Mouse (Mus musculus): ENCODE results near the gene Med23. TPM values are rescaled to one million over a fixed set of nuclear protein-coding genes. Genes with fewer than 3 reads are reported as not detected.

The Med23 gene
- polyA plus RNA-seq, 1 experiment from 2014 or later: 6.3 TPM

DNA sequence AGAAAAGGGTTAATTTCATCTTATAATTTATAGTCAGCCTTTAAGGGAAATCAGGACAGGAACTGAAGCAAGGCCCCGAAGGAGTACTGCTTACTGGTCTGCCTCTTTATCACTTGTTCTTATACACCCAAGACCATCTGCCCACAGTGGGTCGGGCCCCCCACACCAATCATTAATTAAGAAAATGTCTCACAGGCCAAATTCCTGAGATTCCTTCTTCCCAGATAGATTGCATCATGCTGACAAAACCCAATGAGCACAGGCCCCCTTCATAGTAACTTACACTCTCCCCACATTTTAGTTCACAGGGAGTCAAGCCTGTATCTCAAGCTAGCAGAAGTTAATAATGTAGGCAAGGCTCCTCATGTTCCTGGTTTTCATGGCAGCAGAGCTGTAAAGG, 27.8 kb upstream of the Med23 start:
- 46% methylated on average over 2 of the region's 2 CpGs for WGBS (ENCODE audit: insufficient replicate concordance)
- Histone ChIP-seq H3K9me3 (replicated peaks; ENCODE audit: control insufficient read depth, low read length) (no peaks in the 10 kb centered on the region), H3K9ac (ENCODE audit: low read depth, low read length) (no peak overlapping the region), H3K27ac (ENCODE audit: low read length) (no peak overlapping the region), H3K4me3 (ENCODE audit: low read depth, low read length) (no peak overlapping the region), H3K4me2 (ENCODE audit: low read depth, low read length) (no peak overlapping the region), H3K27me3 (ENCODE audit: control insufficient read depth, insufficient read depth, low read depth, low read length) (no peaks in the 10 kb centered on the region), H3K36me3 (ENCODE audit: control insufficient read depth, insufficient read depth) (no peaks in the 10 kb centered on the region), H3K4me1 (ENCODE audit: control insufficient read depth, low read depth, low read length) (peaks cover 10% of the 10 kb centered on the region)
- no peak for ATAC-seq (ENCODE audit: low read depth)

DNA sequence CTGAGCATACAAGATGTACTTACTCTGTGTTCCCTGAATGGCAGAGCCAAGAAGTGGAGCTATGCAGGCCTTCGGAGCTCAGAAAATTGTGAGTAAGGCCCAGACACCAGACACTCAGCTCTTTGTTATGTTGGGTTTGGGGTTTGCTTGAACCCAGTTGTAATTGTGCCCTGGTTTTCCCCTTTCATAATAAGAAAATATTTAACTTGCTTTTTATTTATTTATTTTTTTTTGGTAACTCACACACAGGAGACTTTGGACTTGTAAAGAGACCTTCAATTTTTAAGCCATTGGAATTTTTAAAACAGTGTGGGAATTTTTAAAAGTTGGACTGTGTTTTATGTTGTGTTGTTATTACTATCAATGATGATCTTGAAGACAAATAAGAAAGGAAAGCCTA, 27.1 kb upstream of the Med23 start, which contains the start of gene Enpp3:
Gene Enpp3 (minus strand): TSS at position 148 of the 400 bp plus-strand sequence.
- no peak within 1 kb of the TSS for H3K9ac ChIP-seq (ENCODE audit: low read depth, low read length)
- peaks cover 10% of the 10 kb centered on the region for H3K4me1 ChIP-seq (ENCODE audit: control insufficient read depth, low read depth, low read length)
- H3K4me3 ChIP-seq (ENCODE audit: low read depth, low read length): no peak within 1 kb of the TSS
- H3K27ac ChIP-seq (ENCODE audit: low read length): no peak within 1 kb of the TSS
- ATAC-seq (ENCODE audit: low read depth): no peak
- H3K4me2 ChIP-seq (ENCODE audit: low read depth, low read length): no peak within 1 kb of the TSS
- H3K27me3 ChIP-seq (ENCODE audit: control insufficient read depth, insufficient read depth, low read depth, low read length): no peaks in the 10 kb centered on the region
- no peaks in the 10 kb centered on the region for H3K9me3 ChIP-seq (replicated peaks; ENCODE audit: control insufficient read depth, low read length)
- no peaks in the 10 kb centered on the region for H3K36me3 ChIP-seq (ENCODE audit: control insufficient read depth, insufficient read depth)
- 85% methylated on average over 1 of the region's 1 CpGs for WGBS (ENCODE audit: insufficient replicate concordance)

DNA sequence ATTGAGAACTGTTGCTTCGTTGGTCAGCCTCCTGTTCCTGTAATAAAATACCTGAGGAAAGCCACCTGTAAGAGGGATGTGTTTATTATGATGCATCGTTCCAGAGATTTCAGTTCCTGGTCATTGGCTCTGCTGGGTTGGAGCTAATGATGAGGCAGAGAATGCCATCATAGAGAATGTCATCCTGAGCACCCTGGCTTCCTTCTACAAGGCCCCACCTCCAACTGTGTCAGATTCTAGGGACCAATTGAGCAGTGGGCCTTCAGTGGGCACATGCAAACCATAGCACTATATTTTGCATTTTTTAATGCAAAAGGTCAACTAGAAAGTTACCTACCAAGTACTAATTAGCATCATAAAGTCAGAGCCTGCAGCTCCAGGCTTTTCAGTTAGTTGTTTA, 6.6 kb upstream of the Med23 start:
- H3K4me3 ChIP-seq (ENCODE audit: low read depth, low read length): no peak overlapping the region
- no peaks in the 10 kb centered on the region for H3K9me3 ChIP-seq (replicated peaks; ENCODE audit: control insufficient read depth, low read length)
- 60% methylated on average over 2 of the region's 2 CpGs for WGBS (ENCODE audit: insufficient replicate concordance)
- H3K36me3 ChIP-seq (ENCODE audit: control insufficient read depth, insufficient read depth): no peaks in the 10 kb centered on the region
- H3K27me3 ChIP-seq (ENCODE audit: control insufficient read depth, insufficient read depth, low read depth, low read length): no peaks in the 10 kb centered on the region
- ATAC-seq (ENCODE audit: low read depth): no peak
- no peaks in the 10 kb centered on the region for H3K4me1 ChIP-seq (ENCODE audit: control insufficient read depth, low read depth, low read length)
- H3K4me2 ChIP-seq (ENCODE audit: low read depth, low read length): no peak overlapping the region
- no peak overlapping the region for H3K9ac ChIP-seq (ENCODE audit: low read depth, low read length)
- H3K27ac ChIP-seq (ENCODE audit: low read length): no peak overlapping the region

DNA sequence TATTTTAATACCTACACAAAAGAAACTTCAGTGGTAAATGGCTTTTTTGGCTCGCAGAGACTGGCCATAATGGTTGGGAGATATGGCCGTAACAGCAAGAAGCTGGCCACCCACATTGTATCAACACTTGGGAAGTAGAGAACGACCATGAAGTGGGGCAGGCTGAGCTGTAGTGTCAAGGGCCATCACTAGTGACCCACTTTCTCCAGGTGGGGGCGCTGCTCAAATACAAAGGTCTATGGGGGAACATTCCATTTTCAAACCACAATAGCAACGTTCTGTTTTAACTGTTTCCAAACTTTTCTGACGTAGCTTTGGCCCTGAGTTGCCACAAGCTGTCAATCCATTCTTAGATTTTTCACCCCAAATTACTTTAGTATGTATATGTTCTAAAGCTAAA, 5.4 kb upstream of the Med23 start:
- no peak for ATAC-seq (ENCODE audit: low read depth)
- Histone ChIP-seq H3K4me1 (ENCODE audit: control insufficient read depth, low read depth, low read length) (no peaks in the 10 kb centered on the region; the same call in 1 of the 2 replicates), H3K27ac (ENCODE audit: low read length) (no peak overlapping the region), H3K9me3 (replicated peaks; ENCODE audit: control insufficient read depth, low read length) (no peaks in the 10 kb centered on the region), H3K36me3 (ENCODE audit: control insufficient read depth, insufficient read depth) (no peaks in the 10 kb centered on the region), H3K4me2 (ENCODE audit: low read depth, low read length) (no peak overlapping the region), H3K4me3 (ENCODE audit: low read depth, low read length) (no peak overlapping the region), H3K27me3 (ENCODE audit: control insufficient read depth, insufficient read depth, low read depth, low read length) (no peaks in the 10 kb centered on the region), H3K9ac (ENCODE audit: low read depth, low read length) (no peak overlapping the region)
- 57% methylated on average over 6 of the region's 6 CpGs for WGBS (ENCODE audit: insufficient replicate concordance)

DNA sequence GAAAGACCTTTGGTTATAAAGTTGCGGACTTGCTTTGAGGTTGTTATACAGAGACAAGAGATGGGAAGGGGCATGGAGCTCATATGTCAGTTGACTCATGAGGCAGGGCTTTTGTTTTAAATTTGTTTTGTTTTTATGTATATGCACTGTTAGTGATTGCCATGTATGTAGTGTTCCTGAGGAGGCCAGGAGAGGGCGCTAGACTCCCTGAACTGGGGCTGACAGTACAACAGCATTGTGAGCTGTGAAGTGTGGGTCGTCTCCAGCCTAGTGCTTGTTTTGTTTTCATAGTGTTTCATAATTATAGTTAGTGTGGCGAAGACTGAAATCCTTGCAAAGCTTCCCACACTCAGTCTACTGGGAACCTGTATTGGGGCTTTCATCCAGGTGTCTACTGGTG, 3.8 kb downstream of the Med23 start:
- Histone ChIP-seq H3K27ac (ENCODE audit: low read length) (no peak overlapping the region), H3K9ac (ENCODE audit: low read depth, low read length) (no peak overlapping the region), H3K36me3 (ENCODE audit: control insufficient read depth, insufficient read depth) (peaks cover 32% of the 10 kb centered on the region), H3K4me1 (ENCODE audit: control insufficient read depth, low read depth, low read length) (peaks cover 2% of the 10 kb centered on the region; the same call in 1 of the 2 replicates), H3K4me3 (ENCODE audit: low read depth, low read length) (no peak overlapping the region), H3K9me3 (replicated peaks; ENCODE audit: control insufficient read depth, low read length) (no peaks in the 10 kb centered on the region), H3K4me2 (ENCODE audit: low read depth, low read length) (no peak overlapping the region), H3K27me3 (ENCODE audit: control insufficient read depth, insufficient read depth, low read depth, low read length) (no peaks in the 10 kb centered on the region)
- ATAC-seq (ENCODE audit: low read depth): no peak
- WGBS (ENCODE audit: insufficient replicate concordance): 71% methylated on average over 4 of the region's 4 CpGs

DNA sequence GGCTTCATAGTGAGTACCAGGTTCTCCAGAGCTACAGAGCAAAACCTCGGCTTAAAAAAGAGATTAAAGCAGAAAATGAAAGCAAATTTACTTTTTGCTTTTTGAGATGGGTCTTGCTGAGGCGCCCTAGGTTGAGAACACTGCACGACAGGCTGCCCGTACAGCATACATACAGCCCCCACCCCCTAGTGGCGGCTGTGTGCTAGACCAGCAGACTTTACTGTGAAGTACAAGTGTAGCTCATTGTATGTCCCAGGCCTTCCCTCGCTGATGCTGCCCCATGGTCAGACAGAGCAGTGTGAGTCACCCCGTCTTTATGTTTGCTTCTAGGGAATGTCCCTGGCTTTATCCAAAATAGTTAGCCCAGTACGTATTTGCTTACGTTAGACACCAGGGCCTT, 16.2 kb downstream of the Med23 start:
- Histone ChIP-seq H3K9me3 (replicated peaks; ENCODE audit: control insufficient read depth, low read length) (no peaks in the 10 kb centered on the region), H3K4me1 (ENCODE audit: control insufficient read depth, low read depth, low read length) (no peaks in the 10 kb centered on the region), H3K27me3 (ENCODE audit: control insufficient read depth, insufficient read depth, low read depth, low read length) (no peaks in the 10 kb centered on the region), H3K9ac (ENCODE audit: low read depth, low read length) (no peak overlapping the region), H3K4me3 (ENCODE audit: low read depth, low read length) (no peak overlapping the region), H3K36me3 (ENCODE audit: control insufficient read depth, insufficient read depth) (peaks cover 20% of the 10 kb centered on the region), H3K27ac (ENCODE audit: low read length) (no peak overlapping the region), H3K4me2 (ENCODE audit: low read depth, low read length) (no peak overlapping the region)
- 77% methylated on average over 9 of the region's 9 CpGs for WGBS (ENCODE audit: insufficient replicate concordance)
- ATAC-seq (ENCODE audit: low read depth): 0 out of 2 replicates have a peak, but pooled peaks have one; percentile 13

DNA sequence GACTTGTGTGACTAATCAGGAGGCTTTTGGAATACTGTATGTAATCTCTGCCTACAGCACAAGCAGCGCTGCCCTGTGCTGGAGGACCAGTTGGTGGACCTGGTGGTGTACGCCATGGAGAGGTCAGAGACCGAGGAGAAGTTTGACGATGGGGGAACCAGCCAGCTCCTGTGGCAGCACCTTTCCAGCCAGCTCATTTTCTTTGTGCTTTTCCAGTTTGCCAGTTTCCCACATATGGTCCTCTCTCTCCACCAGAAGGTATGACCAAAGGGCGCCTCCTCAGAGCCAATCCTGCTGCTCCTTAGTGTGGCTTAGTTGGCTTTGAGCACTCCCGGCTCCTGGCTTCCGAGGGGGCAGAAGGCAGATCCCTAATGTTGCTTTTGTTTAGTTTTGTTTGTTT, 18.6 kb downstream of the Med23 start:
- no peak overlapping the region for H3K4me2 ChIP-seq (ENCODE audit: low read depth, low read length)
- H3K4me1 ChIP-seq (ENCODE audit: control insufficient read depth, low read depth, low read length): no peaks in the 10 kb centered on the region
- 93% methylated on average over 7 of the region's 7 CpGs for WGBS (ENCODE audit: insufficient replicate concordance)
- no peak for ATAC-seq (ENCODE audit: low read depth)
- H3K9me3 ChIP-seq (replicated peaks; ENCODE audit: control insufficient read depth, low read length): no peaks in the 10 kb centered on the region
- H3K36me3 ChIP-seq (ENCODE audit: control insufficient read depth, insufficient read depth): peaks cover 9% of the 10 kb centered on the region
- no peaks in the 10 kb centered on the region for H3K27me3 ChIP-seq (ENCODE audit: control insufficient read depth, insufficient read depth, low read depth, low read length)
- H3K9ac ChIP-seq (ENCODE audit: low read depth, low read length): no peak overlapping the region
- H3K27ac ChIP-seq (ENCODE audit: low read length): no peak overlapping the region
- no peak overlapping the region for H3K4me3 ChIP-seq (ENCODE audit: low read depth, low read length)

DNA sequence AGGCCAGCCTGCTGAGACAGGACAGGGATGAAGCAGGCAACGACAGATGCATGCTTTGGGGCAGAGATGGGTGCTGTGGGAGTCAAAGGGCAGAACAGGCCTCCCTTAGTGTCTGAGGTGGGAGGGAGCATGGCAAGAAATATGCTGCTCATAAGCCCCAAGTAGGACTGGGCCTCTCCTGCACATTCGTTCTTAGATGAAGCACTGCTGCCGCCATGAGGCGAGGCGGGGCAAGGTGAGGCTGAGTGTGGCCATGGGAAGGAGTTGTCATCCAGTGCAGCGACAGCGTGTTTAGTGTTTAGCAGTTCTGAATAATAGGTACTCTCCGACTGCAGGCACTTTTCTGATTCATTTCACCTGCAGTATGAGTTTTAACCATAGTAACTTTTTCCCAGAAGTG, 26.1 kb downstream of the Med23 start:
- no peak overlapping the region for H3K4me3 ChIP-seq (ENCODE audit: low read depth, low read length)
- WGBS (ENCODE audit: insufficient replicate concordance): 81% methylated on average over 8 of the region's 8 CpGs
- H3K4me1 ChIP-seq (ENCODE audit: control insufficient read depth, low read depth, low read length): no peaks in the 10 kb centered on the region
- H3K27ac ChIP-seq (ENCODE audit: low read length): no peak overlapping the region
- peaks cover 27% of the 10 kb centered on the region for H3K36me3 ChIP-seq (ENCODE audit: control insufficient read depth, insufficient read depth)
- no peaks in the 10 kb centered on the region for H3K9me3 ChIP-seq (replicated peaks; ENCODE audit: control insufficient read depth, low read length)
- no peak overlapping the region for H3K9ac ChIP-seq (ENCODE audit: low read depth, low read length)
- no peak for ATAC-seq (ENCODE audit: low read depth)
- no peak overlapping the region for H3K4me2 ChIP-seq (ENCODE audit: low read depth, low read length)
- no peaks in the 10 kb centered on the region for H3K27me3 ChIP-seq (ENCODE audit: control insufficient read depth, insufficient read depth, low read depth, low read length)

DNA sequence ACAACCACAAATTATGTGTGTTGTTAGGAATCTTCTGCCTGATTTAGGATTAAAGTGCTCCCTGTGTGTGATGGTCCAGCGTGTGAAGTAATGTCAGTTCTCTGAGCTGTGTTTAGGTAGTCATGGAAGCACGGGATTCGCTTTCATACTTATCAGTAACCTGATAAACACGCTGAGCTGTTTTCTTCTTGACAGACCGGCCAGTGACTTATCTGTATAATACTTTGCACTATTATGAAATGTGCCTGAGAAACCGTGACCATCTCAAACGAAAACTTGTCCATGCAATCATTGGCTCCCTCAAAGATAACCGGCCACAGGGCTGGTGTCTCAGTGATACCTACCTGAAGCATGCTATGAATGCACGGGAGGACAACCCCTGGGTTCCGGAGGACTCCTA, 35.8 kb downstream of the Med23 start:
- no peaks in the 10 kb centered on the region for H3K27me3 ChIP-seq (ENCODE audit: control insufficient read depth, insufficient read depth, low read depth, low read length)
- ATAC-seq (ENCODE audit: low read depth): no peak
- 65% methylated on average over 10 of the region's 10 CpGs for WGBS (ENCODE audit: insufficient replicate concordance)

More for the DNA sequence above, 35.8 kb downstream of the Med23 start:
- no peak overlapping the region for H3K9ac ChIP-seq (ENCODE audit: low read depth, low read length)
- no peak overlapping the region for H3K4me2 ChIP-seq (ENCODE audit: low read depth, low read length)
- peaks cover 57% of the 10 kb centered on the region for H3K36me3 ChIP-seq (ENCODE audit: control insufficient read depth, insufficient read depth)
- H3K4me1 ChIP-seq (ENCODE audit: control insufficient read depth, low read depth, low read length): no peaks in the 10 kb centered on the region
- no peak overlapping the region for H3K27ac ChIP-seq (ENCODE audit: low read length)
- no peak overlapping the region for H3K4me3 ChIP-seq (ENCODE audit: low read depth, low read length)
- no peaks in the 10 kb centered on the region for H3K9me3 ChIP-seq (replicated peaks; ENCODE audit: control insufficient read depth, low read length)

All from liver, embryonic 16.5 days (tissue).